Mouse (Mus musculus): ENCODE measurements around the gene Ap2b1.

DNA sequence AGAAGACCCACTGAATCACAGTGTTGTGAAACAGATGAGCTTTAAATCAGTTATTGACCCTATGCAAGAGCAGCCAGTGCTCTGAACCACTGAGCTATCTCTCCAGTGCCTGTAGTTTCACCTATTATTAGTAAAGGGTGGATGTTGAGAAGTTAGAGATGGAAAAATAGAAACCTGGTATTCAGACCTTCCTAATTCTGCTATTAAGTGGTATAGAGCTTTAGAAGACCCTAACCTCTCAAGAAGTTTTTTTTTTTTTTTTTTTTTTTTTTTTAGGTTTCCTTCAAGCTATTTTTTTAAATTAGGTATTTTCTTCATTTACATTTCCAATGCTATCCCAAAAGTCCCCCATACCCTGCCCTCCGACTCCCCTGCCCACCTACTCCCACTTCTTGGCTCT lies 5.6 kb upstream of the Ap2b1 start:
- TF ChIP-seq CTCF (IDR thresholded peaks at IDR 0.05; ENCODE audit: low read depth) = no peak
- no peak for TF ChIP-seq EP300 (IDR thresholded peaks at IDR 0.05; ENCODE audit: low read depth)

All from liver, embryonic 14.5 days (tissue).